Mouse (Mus musculus): ENCODE data around the gene Elp4. TPM values are rescaled to one million over a fixed set of nuclear protein-coding genes. Genes with fewer than 3 reads are reported as not detected.

Elp4 gene
- polyA plus RNA-seq, 1 experiment from 2014 or later, result 39.2 TPM

DNA sequence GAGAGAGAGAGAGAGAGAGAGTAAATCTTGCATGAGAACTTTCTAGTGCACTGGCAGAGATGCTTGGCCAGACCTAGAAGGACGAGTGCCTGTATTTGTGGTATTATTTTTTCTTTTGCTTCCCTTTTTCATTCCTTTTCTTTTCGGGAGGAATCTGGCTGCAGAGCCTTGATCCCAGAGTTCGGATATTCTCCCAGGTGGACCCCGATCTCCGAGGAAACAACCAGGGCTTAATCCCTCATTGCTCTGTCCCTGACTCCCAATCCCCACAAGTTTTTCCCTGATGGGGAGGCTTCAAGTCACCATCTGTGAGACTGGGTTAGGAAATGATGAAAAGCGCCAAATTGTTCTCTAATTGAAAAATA, 233.7 kb downstream of the Elp4 start:
- no peak for ATAC-seq (ENCODE audit: low FRiP score, low TSS enrichment)
- peak; percentile 9 for DNase-seq
- H3K9ac ChIP-seq (replicated peaks; ENCODE audit: low read length), result no peak overlapping the region
- 5% methylated on average over 6 of the region's 6 CpGs for WGBS
- H3K27ac ChIP-seq (replicated peaks; ENCODE audit: low read depth, low read length), result no peak overlapping the region
- no peaks in the 10 kb centered on the region for H3K9me3 ChIP-seq (ENCODE audit: control insufficient read depth, low read length)
- H3K36me3 ChIP-seq (ENCODE audit: control insufficient read depth, insufficient read depth, low read length), result no peaks in the 10 kb centered on the region
- peaks cover 15% of the 10 kb centered on the region for H3K4me1 ChIP-seq (ENCODE audit: control insufficient read depth, insufficient read depth, low read length)
- peaks cover 99% of the 10 kb centered on the region for H3K27me3 ChIP-seq (ENCODE audit: control insufficient read depth, insufficient read depth, low read length)
- no peak overlapping the region for H3K4me3 ChIP-seq (replicated peaks; ENCODE audit: low read depth, low read length)
- no peak overlapping the region for H3K4me2 ChIP-seq (ENCODE audit: low read length)

DNA sequence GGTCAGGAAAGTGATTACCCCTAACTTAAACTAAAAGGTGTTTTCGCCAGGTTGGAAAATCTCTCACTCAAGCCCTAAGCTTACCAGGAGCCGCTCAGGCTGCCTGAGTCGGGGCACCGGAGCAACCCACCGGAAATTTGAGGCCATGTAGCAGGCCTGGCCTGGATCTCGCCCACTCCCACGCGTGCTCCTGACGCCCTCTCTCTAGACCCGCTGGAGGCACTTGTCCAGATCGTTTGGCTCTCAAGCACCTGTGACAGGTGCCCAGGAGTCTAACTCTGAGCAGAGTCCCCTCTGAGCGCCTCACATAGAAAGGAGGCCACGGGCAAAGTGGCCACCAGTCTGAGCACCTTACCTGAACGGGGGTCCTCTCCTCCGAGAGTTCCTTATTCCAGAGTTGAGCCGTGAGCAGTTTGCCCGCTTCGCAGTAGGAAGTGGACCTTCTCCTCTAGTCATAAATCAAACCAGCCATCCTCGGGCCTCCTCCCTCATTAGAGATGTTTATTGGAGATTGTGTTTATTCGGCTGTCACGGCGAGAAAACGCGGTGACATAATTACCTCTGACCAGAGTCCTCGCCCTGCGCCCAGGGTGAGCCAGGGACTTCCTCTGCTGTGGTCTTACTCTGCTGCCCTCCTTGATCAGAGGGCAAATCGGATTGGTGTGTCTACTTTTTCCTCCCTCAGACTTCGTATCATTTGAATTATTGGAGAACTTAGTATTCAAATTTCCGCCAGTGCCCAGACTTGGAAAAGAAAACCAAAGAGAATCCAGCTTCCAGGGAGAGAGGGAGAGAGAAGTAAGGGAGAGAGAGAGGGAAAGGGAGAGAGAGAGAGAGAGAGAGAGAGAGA, 234.3 kb downstream of the Elp4 start:
- peak overlapping the region; percentile 16; the same call in 1 of the 2 replicates for H3K9ac ChIP-seq (replicated peaks; ENCODE audit: low read length)
- peak overlapping the region; percentile 19 for H3K4me3 ChIP-seq (replicated peaks; ENCODE audit: low read depth, low read length)
- peak overlapping the region; percentile 21 for H3K4me2 ChIP-seq (ENCODE audit: low read length)
- peaks cover 15% of the 10 kb centered on the region for H3K4me1 ChIP-seq (ENCODE audit: control insufficient read depth, insufficient read depth, low read length)
- DNase-seq (peak; percentile 27), ATAC-seq (ENCODE audit: low FRiP score, low TSS enrichment) (no peak)
- 0 out of 2 replicates have a peak overlapping the region, but pooled peaks have one; percentile 37 for H3K27ac ChIP-seq (replicated peaks; ENCODE audit: low read depth, low read length)
- H3K36me3 ChIP-seq (ENCODE audit: control insufficient read depth, insufficient read depth, low read length), result no peaks in the 10 kb centered on the region
- H3K27me3 ChIP-seq (ENCODE audit: control insufficient read depth, insufficient read depth, low read length), result peaks cover 100% of the 10 kb centered on the region
- no peaks in the 10 kb centered on the region for H3K9me3 ChIP-seq (ENCODE audit: control insufficient read depth, low read length)
- WGBS, result 2% methylated on average over 29 of the region's 29 CpGs

DNA sequence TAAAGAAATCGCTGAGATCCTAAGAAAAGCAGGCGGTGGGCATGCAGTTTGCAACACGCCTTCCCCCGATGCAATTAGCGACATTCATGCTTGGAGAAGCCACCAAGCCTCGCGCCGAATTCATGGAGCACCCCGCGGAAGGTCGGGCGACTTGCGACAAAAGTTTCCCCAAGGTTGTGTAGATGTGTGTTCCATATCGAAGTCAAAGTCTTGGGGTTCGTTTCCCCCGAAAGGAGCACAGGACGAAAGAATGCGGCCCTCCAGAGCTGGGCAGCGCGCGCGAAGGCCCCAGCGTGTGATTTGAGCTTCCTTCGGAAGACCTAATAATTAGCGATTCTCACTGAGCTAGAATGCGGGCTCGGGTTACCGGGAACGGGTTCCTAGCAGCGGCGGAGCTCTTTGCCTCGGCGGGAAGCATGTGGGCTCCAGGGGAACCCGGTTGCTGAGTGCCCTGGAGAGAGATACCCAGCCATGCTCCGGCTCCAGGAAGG, 234.9 kb downstream of the Elp4 start:
- H3K4me2 ChIP-seq (ENCODE audit: low read length), result peak overlapping the region; percentile 37
- no peaks in the 10 kb centered on the region for H3K9me3 ChIP-seq (ENCODE audit: control insufficient read depth, low read length)
- no peak overlapping the region for H3K27ac ChIP-seq (replicated peaks; ENCODE audit: low read depth, low read length)
- peaks cover 100% of the 10 kb centered on the region for H3K27me3 ChIP-seq (ENCODE audit: control insufficient read depth, insufficient read depth, low read length)
- peak overlapping the region; percentile 16; the same call in 1 of the 2 replicates for H3K9ac ChIP-seq (replicated peaks; ENCODE audit: low read length)
- under 1% methylated on average over 35 of the region's 35 CpGs for WGBS
- peaks cover 8% of the 10 kb centered on the region; the same call in 1 of the 2 replicates for H3K4me1 ChIP-seq (ENCODE audit: control insufficient read depth, insufficient read depth, low read length)
- DNase-seq (peak; percentile 46), ATAC-seq (ENCODE audit: low FRiP score, low TSS enrichment) (no peak)
- no peaks in the 10 kb centered on the region for H3K36me3 ChIP-seq (ENCODE audit: control insufficient read depth, insufficient read depth, low read length)
- peak overlapping the region; percentile 19 for H3K4me3 ChIP-seq (replicated peaks; ENCODE audit: low read depth, low read length)

- whole genome bisulfite sequencing, result under 1% methylated on average over 44 of the region's 44 CpGs
These were observed 235.8 kb downstream of the Elp4 start, which contains the start of gene Pax6 for GRCm38 (mm10) chr2:105668271-105669270. Gene Pax6, plus strand, starts transcription at chr2:105668900.

GRCm38 (mm10) chr2:105667626-105667950, 236.8 kb downstream of the Elp4 start:
- Histone ChIP-seq H3K36me3 (ENCODE audit: control insufficient read depth, insufficient read depth, low read length) (no peaks in the 10 kb centered on the region), H3K9me3 (ENCODE audit: control insufficient read depth, low read length) (no peaks in the 10 kb centered on the region), H3K9ac (replicated peaks; ENCODE audit: low read length) (no peak overlapping the region), H3K4me2 (ENCODE audit: low read length) (no peak overlapping the region), H3K27me3 (ENCODE audit: control insufficient read depth, insufficient read depth, low read length) (peaks cover 99% of the 10 kb centered on the region), H3K4me3 (replicated peaks; ENCODE audit: low read depth, low read length) (no peak overlapping the region), H3K4me1 (ENCODE audit: control insufficient read depth, insufficient read depth, low read length) (peaks cover 6% of the 10 kb centered on the region; the same call in 1 of the 2 replicates), H3K27ac (replicated peaks; ENCODE audit: low read depth, low read length) (no peak overlapping the region)
- 2% methylated on average over 11 of the region's 11 CpGs for WGBS
- ATAC-seq (ENCODE audit: low FRiP score, low TSS enrichment) (no peak), DNase-seq (peak; percentile 17)

More at GRCm38 (mm10) chr2:105668271-105669270, 235.8 kb downstream of the Elp4 start, which contains the start of gene Pax6:
- DNase-seq (peak; percentile 36), ATAC-seq (ENCODE audit: low FRiP score, low TSS enrichment) (peak; percentile 22)
- Histone ChIP-seq H3K27ac (replicated peaks; ENCODE audit: low read depth, low read length) (no peak within 1 kb of the TSS), H3K9ac (replicated peaks; ENCODE audit: low read length) (peak within 1 kb of the TSS; percentile 16; the same call in 1 of the 2 replicates), H3K36me3 (ENCODE audit: control insufficient read depth, insufficient read depth, low read length) (no peaks in the 10 kb centered on the region), H3K9me3 (ENCODE audit: control insufficient read depth, low read length) (no peaks in the 10 kb centered on the region), H3K4me2 (ENCODE audit: low read length) (peak within 1 kb of the TSS; percentile 37), H3K4me1 (ENCODE audit: control insufficient read depth, insufficient read depth, low read length) (peaks cover 6% of the 10 kb centered on the region; the same call in 1 of the 2 replicates), H3K4me3 (replicated peaks; ENCODE audit: low read depth, low read length) (peak within 1 kb of the TSS; percentile 19), H3K27me3 (ENCODE audit: control insufficient read depth, insufficient read depth, low read length) (peaks cover 100% of the 10 kb centered on the region)

- Histone ChIP-seq H3K27ac (replicated peaks; ENCODE audit: low read depth, low read length) (no peak overlapping the region), H3K9me3 (ENCODE audit: control insufficient read depth, low read length) (no peaks in the 10 kb centered on the region), H3K36me3 (ENCODE audit: control insufficient read depth, insufficient read depth, low read length) (no peaks in the 10 kb centered on the region), H3K4me2 (ENCODE audit: low read length) (no peak overlapping the region), H3K4me1 (ENCODE audit: control insufficient read depth, insufficient read depth, low read length) (peaks cover 6% of the 10 kb centered on the region; the same call in 1 of the 2 replicates), H3K27me3 (ENCODE audit: control insufficient read depth, insufficient read depth, low read length) (peaks cover 99% of the 10 kb centered on the region), H3K4me3 (replicated peaks; ENCODE audit: low read depth, low read length) (no peak overlapping the region), H3K9ac (replicated peaks; ENCODE audit: low read length) (no peak overlapping the region)
- DNase-seq (peak; percentile 35), ATAC-seq (ENCODE audit: low FRiP score, low TSS enrichment) (no peak)
- under 1% methylated on average over 41 of the region's 41 CpGs for WGBS
These were observed 237.4 kb downstream of the Elp4 start for GRCm38 (mm10) chr2:105666763-105667625.

DNA sequence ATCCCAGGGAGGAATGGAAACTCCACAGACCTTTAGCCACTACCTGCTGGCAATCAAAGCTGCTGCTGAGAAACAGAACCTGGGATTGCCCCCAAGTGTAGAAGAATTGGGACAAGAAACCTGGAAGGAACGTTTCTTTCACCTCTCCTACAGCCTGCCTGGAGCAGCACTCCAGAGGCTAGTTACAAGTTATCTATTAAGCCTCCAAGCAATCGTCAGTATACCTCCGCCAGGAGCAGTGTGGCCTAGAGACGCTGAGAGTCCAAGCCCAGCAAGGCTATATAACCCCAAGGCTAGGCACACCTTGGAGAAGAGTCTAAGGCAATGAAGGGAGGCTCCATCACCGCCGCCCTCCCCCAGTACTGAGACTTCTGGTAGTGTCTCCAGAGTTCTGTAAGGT, 238.0 kb downstream of the Elp4 start:
- no peaks in the 10 kb centered on the region for H3K9me3 ChIP-seq (ENCODE audit: control insufficient read depth, low read length)
- 3% methylated on average over 6 of the region's 6 CpGs for WGBS
- DNase-seq, result peak; percentile 3

More for the DNA sequence above, 238.0 kb downstream of the Elp4 start:
- Histone ChIP-seq H3K27ac (replicated peaks; ENCODE audit: low read depth, low read length) (no peak overlapping the region), H3K36me3 (ENCODE audit: control insufficient read depth, insufficient read depth, low read length) (no peaks in the 10 kb centered on the region), H3K4me2 (ENCODE audit: low read length) (no peak overlapping the region), H3K27me3 (ENCODE audit: control insufficient read depth, insufficient read depth, low read length) (peaks cover 99% of the 10 kb centered on the region), H3K4me1 (ENCODE audit: control insufficient read depth, insufficient read depth, low read length) (peaks cover 6% of the 10 kb centered on the region; the same call in 1 of the 2 replicates), H3K9ac (replicated peaks; ENCODE audit: low read length) (no peak overlapping the region), H3K4me3 (replicated peaks; ENCODE audit: low read depth, low read length) (no peak overlapping the region)
- no peak for ATAC-seq (ENCODE audit: low FRiP score, low TSS enrichment)
